Mouse (Mus musculus) retina, adult 2 months (tissue): ENCODE results near the gene Tagln2.

Source experiments
- DNase-seq: peaks from one replicate; pipeline ENCODE4 v3.0.0-alpha.2; 2012; ENCODE audit warnings: low read depth, low spot score

Gene Tagln2

DNA sequence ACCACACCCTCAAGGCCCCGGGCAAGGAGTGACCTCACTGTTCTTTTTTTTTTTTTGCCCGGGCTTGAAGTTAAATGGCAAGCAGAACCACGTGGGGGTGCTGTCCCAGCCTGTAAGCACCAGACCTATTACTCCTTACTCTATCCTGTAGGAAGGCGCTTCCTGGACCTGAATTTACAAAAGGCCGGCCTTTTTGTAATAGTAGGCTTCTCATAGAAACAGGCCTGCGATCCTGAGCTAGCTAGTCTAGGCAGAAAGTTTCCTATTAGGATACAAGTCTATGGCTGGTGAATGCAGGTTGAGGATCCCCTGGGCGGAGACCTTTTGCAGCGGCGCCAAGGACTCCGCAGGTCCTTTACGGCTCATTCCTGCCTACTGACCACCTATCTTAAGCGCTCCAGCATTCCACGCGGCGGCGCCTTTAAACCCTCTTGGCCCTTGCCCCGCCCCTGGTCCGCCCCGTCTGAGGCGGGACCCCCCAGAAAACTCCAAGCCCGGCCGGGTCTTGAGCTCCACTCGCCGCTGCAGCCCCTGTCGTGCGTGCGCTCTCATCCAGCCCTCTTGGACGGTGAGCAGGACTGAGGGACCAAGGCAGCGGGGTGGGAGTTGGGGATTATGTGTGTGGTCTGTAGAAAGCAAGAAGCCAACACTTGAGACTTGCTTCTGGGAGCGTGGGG, at the start of gene Tagln2:
Gene Tagln2, plus strand, starts transcription at position 283 of the 677 bp plus-strand sequence.
- DNase-seq = no peak

DNA sequence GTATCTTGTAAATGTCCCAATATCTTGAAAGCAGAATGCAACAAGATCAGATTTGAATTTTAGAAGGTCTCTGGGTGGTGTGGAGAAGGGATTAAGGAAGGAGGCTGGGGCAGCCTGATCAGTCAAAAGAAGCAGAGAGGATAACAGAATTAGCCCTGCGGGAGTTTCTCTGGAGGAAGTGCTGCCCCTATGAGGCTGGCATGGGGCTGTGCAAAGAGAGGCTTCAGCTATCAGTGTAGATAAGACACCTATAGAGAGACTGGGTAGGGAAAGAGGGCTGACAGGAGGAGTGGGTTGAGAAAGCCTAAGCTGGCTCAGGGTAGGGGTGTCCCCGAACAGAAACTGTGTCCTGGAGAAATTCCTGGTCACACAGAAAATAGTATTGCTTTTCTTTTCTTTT, 49.6 kb upstream of the Tagln2 start:
- no peak for DNase-seq

DNA sequence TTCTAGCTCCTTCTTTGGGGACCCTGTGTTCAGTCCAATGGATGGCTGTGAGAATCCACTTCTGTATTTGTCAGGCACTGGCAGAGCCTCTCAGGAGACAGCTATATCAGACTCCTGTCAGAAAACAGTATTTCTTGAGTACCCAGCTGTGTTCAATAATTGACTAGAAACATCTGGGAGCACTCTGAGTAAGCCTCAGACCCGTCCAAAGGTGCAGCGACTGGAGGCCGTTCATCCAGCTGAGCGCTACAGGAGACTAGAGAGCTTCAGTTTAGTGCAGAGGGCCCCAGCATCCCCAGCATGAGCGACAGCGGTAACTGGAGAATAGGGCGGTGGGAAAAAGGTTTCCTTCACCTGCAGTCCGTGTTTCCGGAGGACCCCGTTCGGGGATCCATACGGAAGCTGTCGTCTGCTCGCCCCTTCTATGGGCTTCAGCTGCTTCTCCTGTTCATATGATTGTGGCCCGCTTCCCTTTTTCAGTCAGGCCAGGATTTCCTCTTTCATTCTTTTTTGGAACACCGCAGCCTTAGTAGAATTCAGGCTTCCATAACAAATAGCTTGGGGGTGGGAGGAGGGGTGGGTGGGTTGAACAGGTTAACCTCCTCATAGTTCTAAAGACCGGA, 48.9 kb upstream of the Tagln2 start:
- no peak for DNase-seq

DNA sequence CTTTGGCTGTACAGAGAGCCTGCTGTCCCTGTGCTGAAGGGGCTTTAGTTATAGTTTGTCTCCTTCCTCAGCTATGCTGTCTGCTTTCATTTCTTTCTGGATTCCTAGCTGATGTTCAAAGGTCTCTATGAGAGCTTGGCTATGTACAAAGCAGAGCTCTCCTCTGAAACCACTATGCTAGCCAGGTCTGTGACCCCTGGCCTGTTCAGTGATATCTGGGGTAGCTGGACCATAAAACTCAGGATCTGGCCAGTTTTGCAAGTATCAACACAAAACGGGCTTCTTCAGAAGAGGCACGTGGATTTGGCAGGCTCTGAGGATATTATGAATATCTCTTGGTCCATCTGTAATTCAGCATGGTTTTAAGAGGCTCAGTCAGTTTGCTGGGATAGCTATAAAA, 46.9 kb upstream of the Tagln2 start:
- no peak for DNase-seq

DNA sequence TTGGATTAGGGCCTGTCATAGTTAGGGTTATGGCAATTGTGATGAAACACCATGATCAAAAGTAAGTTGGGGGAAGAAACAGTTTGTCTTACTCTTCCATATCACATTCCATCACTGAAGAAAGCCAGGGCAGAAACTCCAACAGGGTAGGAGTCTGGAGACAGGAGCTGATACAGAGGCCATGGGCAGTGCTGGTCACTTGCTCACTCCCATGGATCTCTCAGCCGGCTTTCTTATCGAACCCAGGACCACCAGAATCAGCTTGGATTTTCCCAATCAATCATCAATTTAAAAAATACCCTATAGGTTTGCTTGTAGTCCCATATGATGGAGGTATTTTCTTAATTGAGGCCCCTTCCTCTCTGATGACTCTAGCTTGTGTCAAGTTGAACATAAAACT, 46.0 kb upstream of the Tagln2 start:
- no peak for DNase-seq

DNA sequence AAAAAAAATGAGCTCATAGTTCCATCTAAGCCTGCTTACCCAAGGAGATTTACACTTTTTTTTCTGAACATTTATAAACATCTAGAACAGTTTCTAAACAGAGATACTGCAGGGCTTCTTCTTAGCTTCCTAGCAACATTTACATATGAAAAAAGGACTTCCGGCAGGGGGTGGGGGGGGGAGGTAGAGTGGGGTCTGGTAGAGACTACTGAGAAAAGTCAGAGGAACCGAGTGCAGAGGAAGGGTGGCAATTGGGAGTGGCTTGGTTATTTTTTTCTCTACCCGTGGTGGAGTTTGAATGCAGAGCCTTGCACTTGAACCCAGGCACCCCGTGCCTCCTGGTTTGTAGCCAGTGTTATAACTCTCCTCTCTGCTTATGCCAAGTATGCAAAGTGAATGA, 44.4 kb upstream of the Tagln2 start:
- no peak for DNase-seq

DNA sequence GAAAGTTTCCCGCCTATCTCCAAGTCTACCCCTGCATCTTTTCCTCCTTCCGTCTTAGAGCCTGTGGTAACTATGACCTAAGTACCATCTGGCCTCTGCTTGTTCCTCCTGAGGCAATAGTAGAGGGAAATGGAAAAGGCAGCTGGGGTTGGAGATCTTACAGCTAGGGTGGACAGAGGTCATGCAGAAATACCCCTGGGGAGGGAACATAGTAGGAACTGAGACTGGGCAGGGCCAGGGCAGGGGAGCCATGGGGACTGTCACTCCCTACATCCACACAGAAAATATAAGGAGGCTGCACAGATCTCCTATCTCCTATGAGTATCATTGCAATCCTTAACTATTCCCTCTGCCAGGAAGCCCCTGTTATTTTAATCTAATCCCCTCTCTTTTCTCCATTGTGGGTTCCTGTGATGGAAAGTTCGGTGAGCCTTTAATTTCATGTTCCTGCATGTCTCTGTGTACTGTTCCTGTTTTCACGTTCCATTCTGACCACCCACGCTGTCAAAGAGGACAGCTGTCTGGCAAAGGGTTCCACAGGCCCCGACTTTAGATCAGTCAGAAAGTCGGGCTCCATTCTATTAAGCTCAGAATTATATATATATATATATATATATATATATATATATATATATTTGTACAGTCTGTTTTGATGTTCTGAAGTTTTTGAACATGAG, 43.7 kb upstream of the Tagln2 start:
- no peak for DNase-seq

DNA sequence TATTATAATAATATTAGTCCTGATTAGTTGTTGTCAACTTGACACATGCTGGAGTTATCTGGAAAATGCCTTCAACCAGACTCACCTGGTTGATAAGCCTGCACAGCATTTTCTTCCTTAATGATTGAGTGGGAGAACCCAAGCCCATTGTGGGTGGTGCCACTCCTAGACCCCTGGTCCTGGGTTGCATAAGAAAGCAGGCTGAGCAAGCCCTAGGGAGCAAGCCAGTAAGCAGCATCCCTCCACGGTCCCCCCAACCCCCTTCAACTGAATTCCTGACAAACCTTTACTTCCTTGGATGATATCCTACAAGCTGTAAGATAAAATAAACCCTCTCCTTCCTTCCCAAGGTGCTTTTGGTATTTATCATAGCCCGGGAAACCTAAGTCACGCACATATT, 42.7 kb upstream of the Tagln2 start:
- DNase-seq = no peak

DNA sequence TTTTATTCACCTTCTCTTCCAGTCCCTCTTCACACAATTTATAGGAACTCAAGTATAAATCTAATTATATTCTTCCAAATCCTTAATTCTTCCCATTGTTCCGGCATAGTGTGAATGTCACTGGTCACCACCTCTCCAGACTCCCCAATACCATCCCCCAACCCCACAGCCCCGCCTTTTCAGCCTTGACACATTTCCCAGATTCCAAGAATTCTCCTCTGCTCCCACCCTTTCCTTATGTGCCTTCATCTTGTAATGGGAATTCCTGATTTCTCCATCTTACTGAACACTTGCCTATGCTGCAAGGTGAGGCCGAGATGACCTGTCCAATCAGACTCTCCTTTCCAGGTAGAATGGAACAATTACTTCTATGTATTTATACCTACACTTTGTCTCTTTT, 41.8 kb upstream of the Tagln2 start:
- DNase-seq = no peak

DNA sequence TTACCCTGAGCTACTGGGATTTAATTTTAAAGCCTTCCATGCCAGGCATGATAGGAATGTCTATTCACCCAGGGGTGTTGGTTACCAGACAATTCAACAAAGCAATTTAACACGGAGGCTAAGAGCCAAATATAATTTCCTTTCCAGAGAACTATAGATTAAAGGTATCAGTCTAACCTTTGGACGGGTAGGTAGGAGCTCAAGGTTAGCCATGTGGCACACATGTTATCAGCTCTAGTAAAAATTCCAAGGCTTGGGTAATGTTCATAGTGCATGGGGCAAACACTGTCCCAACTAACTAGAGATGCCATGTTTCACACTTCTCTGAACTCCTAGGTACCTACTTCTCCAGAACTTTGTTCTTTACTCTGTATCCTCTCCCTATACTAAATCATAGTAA, 38.2 kb upstream of the Tagln2 start:
- DNase-seq = no peak

DNA sequence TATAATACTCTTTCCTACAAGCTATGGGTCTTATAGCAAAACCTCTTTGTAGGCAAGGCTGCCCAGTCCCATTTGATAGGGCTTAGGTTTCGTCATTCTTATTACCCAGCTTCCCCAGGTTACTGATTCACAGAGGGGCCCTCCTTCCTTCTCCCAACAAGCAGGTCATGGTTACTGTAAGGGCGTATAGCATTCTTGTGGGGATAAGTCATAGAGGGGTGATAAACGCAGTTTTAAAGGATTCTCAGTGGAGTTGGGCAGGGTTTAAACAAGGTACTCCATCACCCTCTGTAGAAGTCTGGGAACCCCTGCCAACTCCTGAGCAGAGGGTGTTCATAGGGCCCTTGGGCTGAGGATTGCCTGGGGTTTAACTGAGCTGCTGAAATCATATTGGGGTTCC, 37.3 kb upstream of the Tagln2 start:
- no peak for DNase-seq

DNA sequence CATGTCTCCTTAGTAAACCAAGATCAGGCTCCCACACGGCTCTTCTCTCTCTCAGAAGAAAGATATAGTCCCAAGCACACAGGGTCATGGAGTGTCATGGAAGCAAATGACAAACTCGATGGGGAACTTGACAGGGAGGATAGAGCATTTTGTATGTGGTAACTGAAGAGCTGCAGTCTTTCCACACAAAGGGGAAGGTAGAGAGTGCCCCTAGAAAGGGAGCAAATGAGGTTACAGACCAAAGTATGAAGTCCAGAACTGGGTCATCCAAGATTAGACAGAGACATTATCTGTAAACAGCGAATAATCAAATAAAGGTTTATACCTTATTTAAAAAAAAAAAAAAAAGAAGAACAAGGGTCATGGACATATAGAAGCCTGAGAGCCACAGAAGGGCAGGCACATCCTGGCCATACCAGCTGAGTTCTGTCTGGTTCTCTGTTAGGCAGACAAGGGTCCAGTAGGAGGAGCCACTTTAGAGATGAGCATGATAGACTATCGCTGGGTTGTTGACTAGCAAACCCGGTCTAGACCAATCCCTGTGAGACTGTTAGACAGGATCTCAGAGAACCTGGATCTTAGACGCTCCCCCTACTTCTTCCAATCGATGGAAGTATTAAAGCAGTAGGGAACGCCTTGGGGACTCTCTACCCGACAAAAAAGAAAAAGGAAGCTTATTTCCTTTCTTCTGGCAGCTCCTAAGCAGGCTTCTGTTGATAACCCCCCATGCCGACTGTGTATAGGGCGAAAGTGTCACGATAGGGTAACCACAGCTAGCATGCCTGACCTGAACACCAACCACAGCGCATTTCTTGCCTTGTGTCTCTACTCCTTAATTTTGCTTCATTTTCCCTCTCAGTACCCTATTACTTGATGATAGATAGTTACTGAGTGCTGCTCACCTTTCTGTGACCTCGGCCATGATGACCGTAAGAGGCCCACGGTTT, 36.2 kb upstream of the Tagln2 start:
- no peak for DNase-seq

DNA sequence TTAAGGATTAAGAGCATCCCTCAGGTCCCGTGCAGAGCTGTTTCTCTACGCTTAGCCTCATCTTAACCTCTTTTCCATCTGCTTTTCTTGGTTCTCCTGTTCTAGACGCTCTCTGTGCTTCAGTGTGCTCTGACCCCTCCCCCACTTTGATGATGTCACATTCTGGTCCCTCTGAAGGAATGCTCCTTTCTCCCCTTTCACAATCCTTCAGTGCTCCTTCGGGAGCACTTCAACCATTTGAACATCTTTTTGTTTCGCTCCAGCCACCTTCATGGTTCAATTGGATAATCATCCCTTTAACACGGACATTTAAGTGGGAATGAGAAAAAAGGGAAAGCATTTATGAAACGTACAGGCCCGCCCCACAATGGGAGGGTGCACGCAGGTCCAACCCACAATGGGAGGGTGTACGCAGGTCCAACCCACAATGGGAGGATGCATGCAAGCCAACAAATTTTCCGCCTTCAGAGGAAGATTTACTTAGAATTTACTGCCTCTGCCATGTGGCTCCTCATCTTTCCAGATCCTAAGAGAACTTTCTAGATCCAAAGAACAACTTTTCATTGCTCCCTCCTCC, 31.5 kb upstream of the Tagln2 start:
- no peak for DNase-seq

DNA sequence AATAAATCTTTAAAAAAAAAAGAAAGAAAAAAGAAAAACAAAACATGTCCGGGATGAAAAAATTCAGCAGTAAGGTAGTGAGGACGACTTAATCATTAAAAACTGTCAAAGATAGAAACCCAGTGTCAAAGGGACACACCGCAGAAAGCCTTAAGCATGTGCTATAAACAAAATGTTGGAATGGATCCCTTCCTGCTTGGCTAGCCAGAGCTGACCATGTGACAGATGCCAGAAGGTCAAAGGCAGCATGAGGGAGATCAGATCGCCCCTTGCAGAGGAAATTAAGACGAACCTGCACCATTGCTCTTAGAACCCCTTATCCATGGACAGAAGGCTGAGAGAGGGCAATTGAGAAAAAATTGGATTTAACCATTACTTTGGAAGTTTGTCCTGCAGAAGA, 30.5 kb upstream of the Tagln2 start:
- DNase-seq = no peak

DNA sequence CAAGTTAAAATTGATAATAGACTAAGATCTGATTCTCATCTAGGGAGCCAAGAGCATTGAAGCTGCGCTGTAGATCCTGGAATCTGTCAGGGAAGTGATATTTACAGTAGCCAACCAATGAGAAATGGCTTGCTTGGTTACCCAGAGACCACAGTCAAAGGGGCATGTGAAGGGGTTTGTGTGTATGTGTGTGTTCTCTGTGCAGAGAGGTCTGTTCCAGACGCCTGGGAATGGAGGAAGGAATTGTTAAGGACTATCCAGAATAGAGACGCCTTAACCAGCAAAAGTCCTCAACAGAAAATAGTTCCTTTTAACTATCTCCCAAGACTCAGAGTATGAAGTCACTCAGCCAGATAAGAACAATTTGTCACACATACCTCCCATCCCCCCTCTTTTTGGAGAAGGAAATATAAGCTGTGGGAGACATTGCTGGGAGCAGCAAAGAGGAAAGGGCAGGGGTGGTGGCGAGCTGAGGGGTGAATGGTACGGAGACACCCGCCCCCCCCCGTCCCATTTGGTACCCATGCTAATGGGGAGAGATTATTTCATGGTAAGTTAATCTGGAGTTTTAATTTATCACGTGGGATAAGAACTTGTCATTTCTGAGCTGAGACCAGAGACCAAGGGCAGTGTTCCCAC, 29.9 kb upstream of the Tagln2 start:
- DNase-seq = no peak

DNA sequence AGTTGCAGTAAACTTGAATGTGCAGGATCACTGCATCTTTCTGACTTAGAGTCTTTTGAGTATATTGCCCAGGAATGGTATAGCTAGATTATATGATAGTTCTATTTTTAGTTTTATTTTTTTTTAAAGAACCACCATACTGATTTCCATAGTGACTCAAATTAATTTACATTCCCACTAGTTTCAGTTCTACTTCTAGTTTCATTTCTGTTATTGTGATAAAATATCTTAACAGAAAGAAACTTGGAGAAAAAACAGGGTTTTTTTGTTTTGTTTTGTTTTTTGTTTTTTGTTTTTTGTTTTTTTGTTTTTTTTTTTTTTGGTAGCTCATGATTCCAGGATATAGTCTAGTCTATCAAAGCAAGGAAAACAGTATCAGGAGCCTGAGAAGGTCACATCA, 26.9 kb upstream of the Tagln2 start:
- DNase-seq = no peak

DNA sequence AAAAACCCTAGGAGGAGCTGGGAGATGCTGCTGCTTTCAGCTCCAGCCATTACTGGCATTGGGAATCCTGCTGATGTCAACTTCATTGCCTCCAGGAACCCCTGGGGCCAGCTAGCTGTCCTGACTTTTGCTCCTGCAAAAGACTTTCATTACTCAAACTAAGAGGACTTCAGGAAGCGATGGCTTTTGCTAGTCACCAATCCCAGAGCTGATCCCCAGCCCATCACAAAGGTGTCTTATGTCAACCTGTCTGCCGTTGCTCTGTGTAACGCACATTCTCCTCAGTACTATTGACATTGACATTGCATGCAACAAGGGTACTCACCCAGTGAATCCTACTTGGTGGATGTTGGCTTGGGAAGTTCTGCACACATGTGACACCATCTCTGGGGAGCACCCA, 25.7 kb upstream of the Tagln2 start:
- no peak for DNase-seq

DNA sequence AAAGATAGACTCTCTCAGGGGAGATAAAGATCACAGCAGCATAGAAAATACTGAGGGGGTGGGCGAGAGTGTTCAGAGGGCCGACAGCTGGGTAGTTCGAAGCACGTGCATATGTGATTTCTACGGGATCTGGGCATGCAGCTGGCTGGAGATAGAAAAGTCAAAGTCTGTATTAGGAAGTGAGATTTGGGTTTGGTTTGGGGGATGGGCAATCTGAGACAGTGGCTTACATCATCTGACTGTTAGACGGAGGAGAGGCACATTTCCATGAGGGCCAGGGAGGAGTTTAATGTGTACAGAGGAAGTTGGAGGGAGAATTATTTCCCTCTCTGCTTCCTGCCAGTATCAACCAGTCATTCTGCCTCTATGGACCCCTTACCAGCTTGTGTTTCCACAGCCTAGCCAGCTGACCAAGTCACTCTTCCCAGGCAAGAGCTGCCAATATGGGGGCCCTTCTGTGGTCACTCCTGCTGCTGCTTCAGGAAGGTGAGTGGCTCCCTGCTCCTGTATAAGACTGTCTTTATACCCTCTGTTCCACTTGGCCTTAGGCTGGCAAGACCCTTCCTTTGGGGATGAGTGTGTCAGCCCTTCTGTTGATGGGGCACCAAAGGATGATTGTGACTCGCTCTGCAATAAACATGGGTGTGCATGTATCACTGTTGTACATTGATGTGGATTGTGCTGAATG, 24.6 kb upstream of the Tagln2 start, which contains the start of gene Slamf9:
Gene Slamf9, plus strand, starts transcription at position 305 of the 688 bp plus-strand sequence.
- DNase-seq = no peak

DNA sequence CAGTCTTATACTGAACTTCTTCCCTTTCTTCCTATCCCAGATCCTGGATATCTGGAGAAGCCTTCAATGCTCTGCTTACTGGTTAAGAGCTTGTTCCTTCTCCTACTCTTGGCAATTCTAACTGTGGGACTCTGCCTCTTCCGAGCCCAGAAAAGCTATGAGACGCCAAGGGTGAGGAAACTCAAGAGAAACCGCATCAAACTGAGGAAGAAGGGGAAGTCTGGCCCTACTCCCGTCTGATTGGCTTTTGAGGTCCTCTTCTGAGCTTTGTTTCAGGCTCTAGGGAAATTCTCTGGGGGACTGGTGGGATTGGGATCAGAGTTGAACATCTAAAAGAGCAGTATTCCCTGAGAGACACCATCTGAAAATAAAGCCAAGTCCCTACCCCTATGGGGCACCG, 21.8 kb upstream of the Tagln2 start:
- no peak for DNase-seq

DNA sequence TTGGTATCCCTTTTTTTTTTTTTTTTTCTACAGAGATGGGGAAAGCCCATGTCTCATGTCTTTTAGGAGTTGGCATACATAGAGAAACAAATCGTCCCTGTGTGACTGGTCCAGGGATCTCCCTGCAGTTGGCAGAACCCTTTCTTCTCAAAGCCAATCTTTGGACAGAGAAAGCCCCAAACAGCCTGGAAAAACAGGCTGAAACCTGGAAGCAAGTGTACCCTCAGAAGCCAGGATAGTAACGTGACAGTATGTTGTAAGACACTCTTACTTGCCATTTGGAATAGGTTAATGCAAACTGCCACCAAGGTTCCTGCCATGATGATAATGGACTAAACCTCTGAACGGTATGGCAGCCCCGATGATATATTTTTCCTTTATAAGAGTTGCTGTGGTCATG, 19.5 kb upstream of the Tagln2 start:
- no peak for DNase-seq

DNA sequence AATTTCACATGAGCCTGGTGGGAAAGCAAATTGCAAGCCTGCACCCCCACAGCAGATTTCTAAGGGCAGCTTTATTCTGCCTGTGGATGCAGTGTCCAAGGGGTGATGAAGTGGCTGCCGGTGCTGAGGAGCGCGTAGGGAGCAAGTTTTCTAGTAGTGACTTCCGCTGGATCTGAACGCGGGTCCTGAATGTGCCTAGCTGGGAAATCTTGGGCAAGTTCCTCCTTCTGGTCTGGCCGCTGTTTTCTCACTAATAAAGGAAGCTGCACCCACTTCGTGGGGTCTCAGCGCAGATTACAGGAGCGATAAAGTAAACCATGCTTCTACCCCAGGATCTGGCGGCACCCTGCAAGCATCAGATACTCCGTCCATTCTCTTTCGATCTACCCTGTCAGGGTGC, 18.7 kb upstream of the Tagln2 start:
- DNase-seq = no peak
